Comparison of ENCODE assay signal across 8 mouse cellular contexts in genomic region chr2:51972641-51973409, GRCm38 (mm10). TPM values are rescaled to one million over a fixed set of nuclear protein-coding genes. Genes with fewer than 3 reads are reported as not detected.
DNase-seq lines count a peak whose midpoint lies in the region; ATAC-seq and TF ChIP-seq lines count a peak whose summit lies in the region.

No protein-coding gene starts in this region.

- H3K4me1 ChIP-seq in ES-Bruce4 (ENCODE audit: control insufficient read depth, insufficient read depth, low read length), result no peaks in the 10 kb centered on the region
- H3K4me1 ChIP-seq in heart, embryonic 16.5 days (ENCODE audit: control insufficient read depth, insufficient read depth, low read length), result peaks cover 3% of the 10 kb centered on the region; the same call in 1 of the 2 replicates
- peaks cover 7% of the 10 kb centered on the region for H3K4me1 ChIP-seq in liver, postnatal 0 days (ENCODE audit: insufficient read depth)
- H3K4me1 ChIP-seq in neural tube, embryonic 12.5 days, result 0 out of 2 replicates have a peak, but pooled peaks cover 5% of the 10 kb centered on the region

- peak; percentile 88 for ATAC-seq in erythroblast, adult 5-6 weeks (replicated peaks; ENCODE audit: low FRiP score, poor library complexity, severe bottlenecking)
- ATAC-seq in heart, embryonic 16.5 days (replicated peaks; ENCODE audit: extremely low read depth, insufficient read depth, low FRiP score), result peak; percentile 90
- ATAC-seq in liver, postnatal 0 days, result peak; percentile 91
- ATAC-seq in neural tube, embryonic 12.5 days (ENCODE audit: low FRiP score, low read depth), result peak; percentile 84

- H3K27me3 ChIP-seq in ES-Bruce4 (ENCODE audit: control insufficient read depth, insufficient read depth, low read length, poor library complexity, severe bottlenecking), result 0 out of 2 replicates have a peak, but pooled peaks cover 3% of the 10 kb centered on the region
- H3K27me3 ChIP-seq in heart, embryonic 16.5 days (ENCODE audit: control insufficient read depth, insufficient read depth, low read length), result no peaks in the 10 kb centered on the region
- H3K27me3 ChIP-seq in liver, postnatal 0 days (ENCODE audit: insufficient read depth, low read length), result no peaks in the 10 kb centered on the region
- H3K27me3 ChIP-seq in neural tube, embryonic 12.5 days (replicated peaks), result no peaks in the 10 kb centered on the region

- no peaks in the 10 kb centered on the region for H3K36me3 ChIP-seq in ES-Bruce4 (ENCODE audit: control insufficient read depth, insufficient read depth, low read length, poor library complexity, severe bottlenecking)
- no peaks in the 10 kb centered on the region for H3K36me3 ChIP-seq in heart, embryonic 16.5 days (ENCODE audit: control insufficient read depth, insufficient read depth)
- no peaks in the 10 kb centered on the region for H3K36me3 ChIP-seq in liver, postnatal 0 days (replicated peaks; ENCODE audit: insufficient read depth, low read length)
- no peaks in the 10 kb centered on the region for H3K36me3 ChIP-seq in neural tube, embryonic 12.5 days

- peak; percentile 69 for DNase-seq in brain, adult 2 months (ENCODE audit: low read depth, low spot score)
- peak; percentile 63 for DNase-seq in kidney, postnatal 14 days
- peak; percentile 75 for DNase-seq in liver, postnatal 0 days
- DNase-seq in testis, postnatal 14 days (ENCODE audit: low spot score), result peak; percentile 15

- WGBS in heart, embryonic 16.5 days, result 2% methylated on average over 40 of the region's 40 CpGs
- WGBS in liver, postnatal 0 days (ENCODE audit: insufficient replicate concordance), result 4% methylated on average over 40 of the region's 40 CpGs
- WGBS in neural tube, embryonic 12.5 days, result 4% methylated on average over 40 of the region's 40 CpGs

- no peak overlapping the region for H3K27ac ChIP-seq in ES-Bruce4 (ENCODE audit: insufficient read depth, low read length)
- H3K27ac ChIP-seq in heart, embryonic 16.5 days (ENCODE audit: low read length), result peak overlapping the region; percentile 90
- peak overlapping the region; percentile 95 for H3K27ac ChIP-seq in liver, postnatal 0 days (ENCODE audit: low read depth)
- H3K27ac ChIP-seq in neural tube, embryonic 12.5 days, result no peak overlapping the region

- H3K9ac ChIP-seq in ES-Bruce4 (ENCODE audit: low read depth, poor library complexity, severe bottlenecking), result peak overlapping the region; percentile 40
- H3K9ac ChIP-seq in heart, embryonic 16.5 days (ENCODE audit: low read length), result peak overlapping the region; percentile 85
- H3K9ac ChIP-seq in liver, postnatal 0 days (replicated peaks), result peak overlapping the region; percentile 82
- peak overlapping the region; percentile 58 for H3K9ac ChIP-seq in neural tube, embryonic 12.5 days

- no peak for TF ChIP-seq CTCF in ES-Bruce4 (IDR thresholded peaks at IDR 0.05; ENCODE audit: low read depth, low read length)
- no peak for TF ChIP-seq CTCF in liver, postnatal 0 days (IDR thresholded peaks at IDR 0.05; ENCODE audit: low read depth)

- TF ChIP-seq EP300 in ES-Bruce4 (IDR thresholded peaks at IDR 0.05; ENCODE audit: insufficient read depth, low read depth, low read length), result no peak
- no peak for TF ChIP-seq EP300 in liver, postnatal 0 days (IDR thresholded peaks at IDR 0.05; ENCODE audit: low read depth)

- H3K4me3 ChIP-seq in ES-Bruce4 (ENCODE audit: low read depth, low read length), result peak overlapping the region; percentile 71
- H3K4me3 ChIP-seq in heart, embryonic 16.5 days (ENCODE audit: low read length), result peak overlapping the region; percentile 85
- H3K4me3 ChIP-seq in liver, postnatal 0 days (ENCODE audit: low read depth, low read length), result peak overlapping the region; percentile 69
- peak overlapping the region; percentile 56 for H3K4me3 ChIP-seq in neural tube, embryonic 12.5 days

- H3K4me2 ChIP-seq in heart, embryonic 16.5 days (ENCODE audit: low read depth, low read length), result peak overlapping the region; percentile 68
- peak overlapping the region; percentile 65 for H3K4me2 ChIP-seq in liver, postnatal 0 days (ENCODE audit: low read depth, low read length)
- peak overlapping the region; percentile 83 for H3K4me2 ChIP-seq in neural tube, embryonic 12.5 days (replicated peaks)

- H3K9me3 ChIP-seq in ES-Bruce4 (replicated peaks; ENCODE audit: control insufficient read depth, insufficient read depth, low read length, poor library complexity, severe bottlenecking), result no peaks in the 10 kb centered on the region
- H3K9me3 ChIP-seq in heart, embryonic 16.5 days (replicated peaks; ENCODE audit: control insufficient read depth, low read length), result no peaks in the 10 kb centered on the region
- no peaks in the 10 kb centered on the region for H3K9me3 ChIP-seq in liver, postnatal 0 days (ENCODE audit: low read length)
- no peaks in the 10 kb centered on the region for H3K9me3 ChIP-seq in neural tube, embryonic 12.5 days

- TF ChIP-seq POLR2A in ES-Bruce4 (IDR thresholded peaks at IDR 0.05; ENCODE audit: insufficient read depth, low read length), result no peak

RNA-seq across cellular contexts. Expression of gene Nmi, which starts 0.5 kb away (rescaled TPM):
- 3.6 and 4.5 TPM in 2 replicates for polyA plus RNA-seq in ES-Bruce4 (2011; ENCODE audit: insufficient read depth, insufficient read length, low read depth, missing spikeins)
- total RNA-seq in erythroblast, adult 5-6 weeks (2015; ENCODE audit: low replicate concordance), result 2.3 and 17.1 TPM in 2 replicates
- total RNA-seq in erythroblast, adult 5-6 weeks (2017; ENCODE audit: low replicate concordance), result 10.8 and 30.0 TPM in 2 replicates
- 19.9 and 21.9 TPM in 2 replicates for polyA plus RNA-seq in heart, embryonic 16.5 days (2015; fragmentation: Nextera tagmentation; extraction: Ambion mirVana)
- 23.0 and 26.7 TPM in 2 replicates for polyA plus RNA-seq in liver, postnatal 0 days (2015; fragmentation: Nextera tagmentation; extraction: Ambion mirVana)
- polyA plus RNA-seq in neural tube, embryonic 12.5 days (2016; fragmentation: Nextera tagmentation; extraction: Ambion mirVana), result 7.0 and 7.3 TPM in 2 replicates

RNA-seq across cellular contexts. Expression of gene Rbm43, which starts 37.9 kb away (rescaled TPM):
- 4.3 and 4.8 TPM in 2 replicates for polyA plus RNA-seq in ES-Bruce4 (2011; ENCODE audit: insufficient read depth, insufficient read length, low read depth, missing spikeins)
- 13.3 and 25.7 TPM in 2 replicates for total RNA-seq in erythroblast, adult 5-6 weeks (2015; ENCODE audit: low replicate concordance)
- total RNA-seq in erythroblast, adult 5-6 weeks (2017; ENCODE audit: low replicate concordance), result 12.5 and 16.9 TPM in 2 replicates
- 15.0 and 18.5 TPM in 2 replicates for polyA plus RNA-seq in heart, embryonic 16.5 days (2015; fragmentation: Nextera tagmentation; extraction: Ambion mirVana)
- 11.9 and 12.1 TPM in 2 replicates for polyA plus RNA-seq in liver, postnatal 0 days (2015; fragmentation: Nextera tagmentation; extraction: Ambion mirVana)
- 5.7 and 7.2 TPM in 2 replicates for polyA plus RNA-seq in neural tube, embryonic 12.5 days (2016; fragmentation: Nextera tagmentation; extraction: Ambion mirVana)

Comparison
In these comparisons a context has a peak if more than half of its experiments do, and no peak if none do; other contexts are left out.
1. H3K27ac ChIP-seq: peak in heart, embryonic 16.5 days (single experiment) and liver, postnatal 0 days (single experiment); none in ES-Bruce4 (single experiment) and neural tube, embryonic 12.5 days (single experiment).
2. DNase-seq: peak in every context shown above with its lines; median percentile 75 in liver, postnatal 0 days; 69 in brain, adult 2 months; 63 in kidney, postnatal 14 days; 15 in testis, postnatal 14 days.
3. Peak in every context shown above with its lines, with median percentiles within 50 percentile points of each other: H3K4me3 ChIP-seq, H3K9ac ChIP-seq, ATAC-seq and H3K4me2 ChIP-seq.